Mouse (Mus musculus) large intestine, adult 2 months (tissue): ENCODE data around the gene Mob1b. TPM values are rescaled to one million over a fixed set of nuclear protein-coding genes. Genes with fewer than 3 reads are reported as not detected.
"Not testable (repeated sequence)": the region's sequence is repeated elsewhere in the genome, so short reads cannot be mapped to it uniquely, and the experiment has no call there.

Experiments
- DNase-seq: peaks from one replicate; pipeline ENCODE4 v3.0.0-alpha.2; 2012; ENCODE audit warnings: low read depth, low spot score
- WGBS: fragments of 180-500 bp; shearing (Covaris S2); methylation state at CpG from one replicate; pipeline ENCODE4 v1.1.7; 2018; 5-methylcytosine and 5-hydroxymethylcytosine counted together
- polyA plus RNA-seq: library from polyadenylated mRNA; depleted of rRNA; stranded (reverse); fragments of >200 nt; gene quantifications from 2 replicates; pipeline ENCODE4 v1.2.3, GENCODE M21; 2012

Mob1b gene
- polyA plus RNA-seq, 1 experiment = 4.0 TPM

GRCm38 (mm10) chr5:88697291-88697690, 23.4 kb upstream of the Mob1b start:
- WGBS = 82% methylated on average over 5 of the region's 5 CpGs
- DNase-seq = no peak

- DNase-seq = no peak
- WGBS = 37% methylated on average over 4 of the region's 4 CpGs
These were observed 21.3 kb upstream of the Mob1b start for GRCm38 (mm10) chr5:88699251-88699913.

GRCm38 (mm10) chr5:88702041-88702440, 18.6 kb upstream of the Mob1b start:
- WGBS = 41% methylated on average over 4 of the region's 4 CpGs
- DNase-seq = no peak

GRCm38 (mm10) chr5:88703551-88703950, 17.1 kb upstream of the Mob1b start:
- DNase-seq = no peak
- WGBS = 82% methylated on average over 4 of the region's 4 CpGs

GRCm38 (mm10) chr5:88711128-88711527, 9.5 kb upstream of the Mob1b start:
- no peak for DNase-seq

- 56% methylated on average over 10 of the region's 10 CpGs for WGBS
- no peak for DNase-seq
These were observed 8.9 kb upstream of the Mob1b start for GRCm38 (mm10) chr5:88711618-88712224.

GRCm38 (mm10) chr5:88712328-88712727, 8.3 kb upstream of the Mob1b start:
- no peak for DNase-seq
- WGBS = 72% methylated on average over 6 of the region's 6 CpGs

- DNase-seq = no peak
- WGBS = 88% methylated on average over 2 of the region's 2 CpGs
These were observed 3.7 kb upstream of the Mob1b start for GRCm38 (mm10) chr5:88716983-88717382.

GRCm38 (mm10) chr5:88721003-88721475, 384 bp downstream of the Mob1b start:
- no peak for DNase-seq
- 1% methylated on average over 34 of the region's 38 CpGs for WGBS

- DNase-seq = no peak
- under 1% methylated on average over 31 of the region's 31 CpGs for WGBS
These were observed 1.0 kb downstream of the Mob1b start for GRCm38 (mm10) chr5:88721565-88722212.

GRCm38 (mm10) chr5:88722213-88722600, 1.6 kb downstream of the Mob1b start:
- DNase-seq = no peak
- WGBS = 11% methylated on average over 4 of the region's 4 CpGs

- 32% methylated on average over 3 of the region's 3 CpGs for WGBS
- DNase-seq = no peak
These were observed 3.4 kb downstream of the Mob1b start for GRCm38 (mm10) chr5:88724030-88724429.

- no peak for DNase-seq
- WGBS = 32% methylated on average over 3 of the region's 3 CpGs
These were observed 7.0 kb downstream of the Mob1b start for GRCm38 (mm10) chr5:88727593-88728144.

- WGBS = 91% methylated on average over 2 of the region's 2 CpGs
- DNase-seq = no peak
These were observed 14.1 kb downstream of the Mob1b start for GRCm38 (mm10) chr5:88734786-88735185.

- 100% methylated on average over 1 of the region's 1 CpGs for whole genome bisulfite sequencing
- DNase-seq = not testable (repeated sequence)
These were observed 20.4 kb downstream of the Mob1b start for GRCm38 (mm10) chr5:88741065-88741464.

- no peak for DNase-seq
- WGBS = 88% methylated on average over 1 of the region's 1 CpGs
These were observed 27.1 kb downstream of the Mob1b start for GRCm38 (mm10) chr5:88747774-88748173.

- whole genome bisulfite sequencing = 82% methylated on average over 4 of the region's 4 CpGs
- no peak for DNase-seq
These were observed 32.5 kb downstream of the Mob1b start for GRCm38 (mm10) chr5:88753199-88753598.

- DNase-seq = no peak
- 91% methylated on average over 5 of the region's 5 CpGs for WGBS
These were observed 42.0 kb downstream of the Mob1b start for GRCm38 (mm10) chr5:88762611-88763010.

- DNase-seq = no peak
These were observed 43.9 kb downstream of the Mob1b start for GRCm38 (mm10) chr5:88764430-88764986.

GRCm38 (mm10) chr5:88764987-88765481, 44.4 kb downstream of the Mob1b start, which contains the start of gene Dck:
Gene Dck, plus strand, starts transcription at chr5:88764996.
- WGBS = under 1% methylated on average over 51 of the region's 51 CpGs
- peak; percentile 91 for DNase-seq

More at GRCm38 (mm10) chr5:88764430-88764986, 43.9 kb downstream of the Mob1b start:
- 1% methylated on average over 23 of the region's 23 CpGs for WGBS
